Mouse (Mus musculus): ENCODE data around the gene Foxred2. TPM values are rescaled to one million over a fixed set of nuclear protein-coding genes. Genes with fewer than 3 reads are reported as not detected.
A peak's percentile ranks its signal among the peaks of the same experiment; 100 is the strongest.

Gene Foxred2
- total RNA-seq, 2 experiments from 2014 or later: 2.7 TPM

DNA sequence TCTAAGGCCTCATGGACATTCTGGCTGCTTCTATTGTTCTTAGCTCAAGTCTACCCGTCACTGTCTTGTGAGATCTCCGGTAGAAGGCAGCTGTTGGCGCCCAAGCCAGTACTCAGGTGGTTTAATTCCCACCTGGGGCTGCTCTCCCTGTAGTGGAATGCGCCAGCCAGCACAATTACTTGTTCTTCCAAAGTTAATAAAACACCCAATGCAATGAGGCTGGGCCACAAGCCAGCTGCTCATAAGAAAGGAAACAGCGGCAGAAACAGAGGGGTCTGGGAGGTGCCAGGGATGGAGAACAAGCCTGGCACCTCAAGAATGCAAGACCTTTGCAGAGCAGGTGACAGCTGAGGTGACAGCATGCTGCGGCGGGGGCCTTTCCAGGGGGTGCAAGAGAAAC lies 7.5 kb downstream of the Foxred2 start:
- no peak for DNase-seq

DNA sequence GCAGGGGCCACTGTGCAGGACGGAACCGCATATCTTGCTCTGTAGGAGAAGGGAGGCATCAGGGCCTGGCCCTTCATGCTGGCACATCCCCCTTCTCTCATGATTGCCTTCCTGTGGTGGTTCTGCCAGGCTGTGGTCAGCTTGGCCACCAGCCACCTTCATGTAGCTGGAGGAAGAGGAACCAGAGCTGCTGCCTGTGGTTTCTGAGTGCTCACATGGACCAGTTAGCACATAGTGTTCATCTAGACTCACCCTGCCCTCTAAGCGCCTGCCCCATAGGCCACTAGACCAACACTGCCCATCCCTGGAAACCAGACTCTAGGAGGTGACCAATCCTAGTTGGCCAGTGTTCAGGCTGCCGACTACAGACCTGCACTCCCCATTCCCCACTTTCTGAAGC lies 10.8 kb downstream of the Foxred2 start:
- DNase-seq: no peak

DNA sequence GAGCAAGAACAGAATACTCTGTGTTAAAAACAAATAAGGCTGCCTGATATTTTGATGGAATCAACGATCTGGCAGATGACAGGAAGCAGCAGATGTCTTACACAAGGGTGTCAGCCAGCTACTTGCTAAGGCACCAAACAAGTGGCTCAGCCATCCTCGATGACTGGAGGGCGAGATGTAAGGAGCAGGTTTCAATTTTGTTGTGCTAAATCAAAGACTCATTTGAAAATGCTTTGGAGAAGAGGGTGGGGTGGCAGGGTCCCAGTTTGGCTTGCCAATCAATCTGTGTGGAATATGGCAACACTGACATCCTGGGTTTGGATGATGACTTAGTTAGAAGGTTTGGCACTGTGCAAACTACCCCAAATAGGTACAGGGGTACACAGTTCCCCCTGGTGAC lies 15.0 kb downstream of the Foxred2 start:
- no peak for DNase-seq

DNA sequence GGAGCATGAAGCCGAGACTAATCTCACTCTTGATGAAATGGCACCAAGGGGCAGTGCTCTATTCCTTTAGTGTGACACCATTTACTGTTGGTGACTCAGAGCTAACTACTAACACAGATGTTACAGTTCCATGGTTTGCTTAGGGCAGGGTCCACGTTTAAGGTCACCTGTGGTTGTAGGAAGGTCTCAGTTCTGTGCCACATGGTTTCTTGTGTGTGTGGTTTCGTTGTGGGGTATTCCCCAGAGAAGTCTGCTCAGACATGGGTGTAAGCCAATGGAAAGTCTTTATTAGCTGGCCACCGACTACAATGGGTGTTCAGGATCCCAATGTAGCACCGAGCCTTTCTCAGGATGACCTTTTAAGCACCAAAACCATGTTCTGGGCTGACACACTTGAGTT lies 18.0 kb downstream of the Foxred2 start:
- no peak for DNase-seq

DNA sequence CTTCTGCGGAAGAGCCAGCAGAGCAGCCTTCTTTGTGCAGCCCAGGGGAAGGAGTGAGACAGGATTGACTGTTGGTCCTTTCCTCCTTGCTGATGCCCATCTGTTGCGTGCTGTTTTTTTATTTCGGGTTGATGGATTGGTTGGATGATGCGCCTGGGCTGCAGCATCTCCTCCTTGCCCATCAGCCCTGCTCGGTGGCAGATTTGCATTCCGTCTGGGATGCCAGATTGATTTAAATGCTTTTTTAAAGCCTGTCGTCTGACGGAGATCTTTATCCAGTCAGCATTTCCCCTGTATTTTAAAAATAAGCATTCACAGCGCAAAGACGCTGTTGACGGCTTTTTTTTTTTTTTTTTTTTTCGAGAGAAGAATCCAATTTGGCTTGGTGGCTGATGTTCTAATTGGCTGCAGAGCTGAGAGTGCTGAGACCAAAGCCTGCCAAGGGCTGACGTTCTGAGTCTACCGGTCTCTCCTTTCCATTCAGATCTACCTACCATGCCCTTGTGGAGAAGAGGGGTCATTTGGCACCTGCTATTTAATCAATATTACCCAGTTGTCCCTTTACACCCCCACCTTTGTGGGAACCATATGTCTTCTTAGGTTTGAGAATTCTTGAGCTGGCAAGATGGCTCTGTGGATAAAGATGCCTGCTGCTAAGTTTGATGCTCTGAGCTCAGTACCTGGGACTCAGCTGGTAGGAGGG lies 20.7 kb downstream of the Foxred2 start:
- DNase-seq: no peak

DNA sequence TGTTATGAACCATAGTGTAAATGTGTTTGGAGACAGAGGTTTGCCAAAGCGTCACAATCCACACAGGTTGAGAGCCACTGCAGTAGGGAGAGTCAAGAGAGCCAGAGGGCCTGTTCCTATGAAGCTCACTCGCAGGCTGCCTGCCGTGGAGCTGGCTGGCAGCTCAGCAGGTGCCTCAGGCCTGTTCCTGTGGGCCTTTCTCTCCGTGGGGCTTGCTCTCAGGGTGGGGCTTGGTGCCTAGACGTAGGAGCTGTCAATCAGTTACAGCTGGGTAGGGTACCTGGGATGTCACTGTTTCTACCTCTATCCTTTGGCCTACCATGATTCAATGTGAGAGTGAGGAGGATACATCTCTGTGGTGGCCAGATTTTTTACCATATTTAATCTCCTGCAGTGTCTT lies 21.6 kb downstream of the Foxred2 start:
- DNase-seq: no peak

DNA sequence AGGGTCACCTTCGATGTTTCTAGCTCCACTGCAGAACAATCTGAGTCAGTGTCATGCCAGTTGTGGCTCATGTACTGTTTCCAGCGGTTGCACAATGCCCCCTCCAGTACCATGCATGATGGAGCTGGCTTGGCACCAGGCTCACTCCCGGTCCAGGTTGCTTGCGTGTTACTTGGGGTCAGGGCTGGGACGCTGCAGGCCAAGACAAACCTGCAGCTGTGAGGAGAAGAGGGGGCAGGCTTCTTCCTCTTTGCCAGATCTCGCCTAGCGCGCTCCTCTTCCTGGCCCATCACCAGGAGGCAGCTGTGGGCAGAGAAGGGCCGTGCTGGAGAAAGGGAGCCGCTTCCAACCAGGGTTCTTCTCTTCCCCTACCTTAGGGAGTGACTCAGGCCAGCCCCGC lies 22.2 kb downstream of the Foxred2 start:
- peak; percentile 74 for DNase-seq

DNA sequence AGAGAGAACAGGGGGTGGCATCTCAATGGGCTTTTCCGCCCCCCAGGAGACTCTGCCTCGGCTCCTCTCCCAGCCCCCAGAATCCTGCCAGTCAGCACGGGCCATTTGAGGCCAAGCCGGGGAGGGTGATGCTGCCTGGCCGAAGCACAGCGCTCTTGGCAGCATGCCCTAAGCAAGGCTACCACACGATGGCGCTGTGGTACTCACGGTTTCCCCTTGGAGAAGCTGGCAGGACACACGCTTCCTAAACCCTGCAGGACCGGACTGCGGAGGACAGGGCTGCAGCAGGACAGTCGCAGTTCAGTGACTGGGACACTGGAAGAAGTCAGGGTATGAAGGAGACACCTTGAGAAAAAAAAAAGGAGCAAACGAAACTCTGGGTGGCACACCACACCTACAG lies 22.8 kb downstream of the Foxred2 start:
- peak; percentile 100 for DNase-seq

DNA sequence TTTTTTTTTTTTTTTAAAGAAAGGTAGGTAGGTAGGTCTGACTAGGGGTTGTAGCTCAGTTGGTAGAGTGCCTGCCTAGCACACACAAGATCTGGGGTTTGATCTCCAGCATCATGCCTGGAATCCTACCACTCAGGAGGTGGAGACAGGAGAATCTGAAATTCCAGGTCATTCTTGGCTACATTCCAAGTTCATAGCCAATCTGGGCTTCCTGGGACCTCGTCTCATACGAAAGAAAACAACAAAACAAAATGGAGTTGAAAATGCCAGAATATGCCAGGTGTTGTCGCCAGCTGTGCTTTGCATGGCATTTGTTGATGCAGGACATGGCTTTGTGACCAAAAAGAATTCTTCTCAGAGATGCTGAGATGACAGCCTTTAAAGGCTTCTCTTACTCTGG lies 23.3 kb downstream of the Foxred2 start:
- DNase-seq: no peak

DNA sequence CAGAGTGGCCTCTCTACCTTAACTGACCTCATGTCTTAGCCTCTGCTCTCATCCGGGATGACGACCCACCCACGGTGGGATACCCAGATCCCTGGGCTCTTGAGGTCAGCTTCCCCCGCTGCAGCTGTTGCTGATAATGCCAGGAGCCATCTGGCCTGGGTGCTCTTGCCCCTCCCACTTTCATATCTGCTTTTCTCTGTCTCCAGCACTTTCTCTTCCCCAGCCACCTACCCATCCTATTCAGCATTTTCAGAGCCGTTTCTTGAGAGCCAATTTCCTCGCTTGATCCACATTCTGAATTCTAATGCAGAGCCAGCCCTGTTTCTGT lies 24.9 kb downstream of the Foxred2 start:
- DNase-seq: no peak

DNA sequence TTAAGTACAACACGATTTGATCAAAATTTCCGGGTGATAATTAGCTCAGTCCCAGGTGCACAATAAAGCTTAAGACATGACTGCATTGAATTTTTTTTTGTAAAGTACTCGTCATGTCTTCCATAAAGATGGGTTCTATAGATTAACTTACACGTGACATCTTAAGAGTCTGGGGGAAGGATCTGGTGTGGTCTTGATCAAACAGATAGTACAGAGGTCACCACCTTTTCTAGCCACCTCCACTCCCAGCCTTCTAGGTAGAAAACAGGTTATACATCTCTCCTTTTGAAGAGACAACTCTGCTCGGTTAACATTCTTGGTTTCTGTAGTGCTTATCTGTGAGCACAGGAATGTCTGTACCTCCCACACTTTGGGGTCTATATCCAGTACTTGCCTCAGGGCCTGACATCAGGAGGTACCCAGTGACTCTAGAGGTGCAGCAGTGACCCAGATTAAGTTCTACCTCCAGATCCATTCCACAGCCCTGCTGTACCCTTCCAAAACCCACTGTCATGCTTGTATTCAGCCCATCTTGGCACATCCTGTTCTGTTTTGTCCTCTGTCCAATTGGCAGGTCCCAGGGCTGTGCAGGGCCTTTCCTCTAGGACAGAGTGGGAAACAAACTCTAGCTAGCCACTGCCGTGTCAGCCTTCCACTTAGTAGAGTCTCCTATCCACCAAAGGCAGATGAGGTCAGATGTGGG lies 25.4 kb downstream of the Foxred2 start:
- DNase-seq: no peak

DNA sequence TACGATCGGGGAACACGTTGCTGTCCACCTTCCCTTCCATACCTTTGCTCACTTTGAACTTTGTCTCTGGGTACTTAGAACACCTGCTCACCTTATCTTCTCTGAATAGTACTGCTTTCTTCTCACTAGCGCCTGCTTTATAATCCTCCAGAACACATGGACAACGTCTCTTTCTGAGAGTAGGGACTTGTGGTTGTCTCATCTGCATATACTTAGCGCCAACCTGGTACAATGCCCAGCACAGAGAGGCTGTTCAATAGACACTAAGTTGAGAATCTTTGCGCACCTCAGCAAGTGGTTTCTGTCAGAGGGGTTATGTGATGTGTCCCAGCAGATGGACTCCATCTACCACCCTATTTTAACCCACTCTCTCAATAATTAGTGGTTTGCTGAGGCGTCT lies 26.7 kb downstream of the Foxred2 start:
- no peak for DNase-seq

DNA sequence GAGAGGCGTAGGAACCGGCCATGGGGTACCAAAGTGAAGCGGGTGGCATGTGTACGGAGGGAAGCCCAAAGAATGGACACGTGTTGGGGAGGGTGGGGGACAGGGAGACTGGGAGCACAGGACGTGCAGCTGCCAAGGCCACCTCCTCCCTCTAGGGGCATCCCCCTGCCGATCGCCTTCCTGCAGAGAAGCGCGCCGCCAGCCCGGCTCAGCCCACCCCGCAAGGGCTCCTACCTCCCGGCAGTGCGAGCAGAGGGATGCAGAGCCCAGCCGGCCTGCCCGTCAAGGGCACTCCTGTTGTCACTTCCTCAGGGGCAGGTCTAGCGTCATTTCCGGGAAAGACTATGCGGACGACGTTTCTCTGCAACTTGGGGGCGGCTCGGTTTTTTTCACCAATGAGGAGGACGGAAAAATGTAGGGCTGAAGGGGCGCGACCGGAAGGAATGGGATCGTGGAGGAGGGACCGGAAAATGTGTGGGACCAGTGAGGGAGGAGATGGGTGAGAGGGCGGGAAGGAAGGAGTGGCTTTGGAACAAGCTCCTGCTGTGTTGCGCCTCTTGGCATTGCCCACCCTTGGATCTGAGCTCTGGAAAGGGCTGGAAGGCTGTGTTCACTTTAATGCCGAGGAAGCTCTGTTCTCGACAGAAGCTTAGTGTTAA lies 27.7 kb downstream of the Foxred2 start, which contains the start of gene Txn2:
TSS of gene Txn2 (minus strand) at position 334 of the 659 bp plus-strand sequence.
- DNase-seq: peak; percentile 95

DNA sequence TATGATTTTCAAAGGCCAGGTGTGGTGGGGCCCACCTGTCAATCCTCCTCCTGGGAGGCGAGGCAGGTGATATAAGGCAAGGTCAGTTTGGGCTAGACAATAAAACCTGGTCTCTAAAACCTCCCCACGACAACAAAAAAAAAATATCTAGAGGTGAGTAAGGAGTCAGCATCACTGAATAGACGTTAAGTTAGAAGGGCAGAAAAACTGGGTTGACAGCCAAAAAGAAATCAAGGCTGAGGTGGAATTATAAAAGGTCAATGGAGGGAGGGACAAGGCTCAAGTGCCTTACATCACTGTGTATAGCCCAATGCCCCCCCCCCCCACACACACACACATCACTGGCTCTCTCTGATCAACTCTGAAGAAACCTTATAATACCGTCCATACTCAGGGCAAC lies 28.4 kb downstream of the Foxred2 start:
- DNase-seq: peak; percentile 37

DNA sequence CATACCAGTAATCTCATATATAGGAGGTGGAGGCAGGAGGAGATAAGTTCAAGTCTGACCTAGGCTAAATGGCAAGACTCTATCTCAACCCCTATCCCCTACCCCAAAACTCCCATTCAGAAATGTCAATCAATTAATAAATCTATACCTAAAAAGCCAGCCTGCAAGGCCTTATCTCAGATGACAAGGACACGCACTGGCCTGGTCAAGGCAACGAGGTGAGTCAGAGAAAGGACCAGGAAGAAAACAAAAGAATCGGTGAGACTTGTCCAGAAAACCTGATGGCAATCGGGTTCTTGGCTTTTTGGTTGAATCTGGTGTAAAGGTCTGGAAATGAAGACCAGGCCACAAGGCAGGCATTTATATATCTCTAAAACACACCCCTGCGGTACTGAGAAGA lies 29.6 kb downstream of the Foxred2 start:
- peak; percentile 37 for DNase-seq

DNA sequence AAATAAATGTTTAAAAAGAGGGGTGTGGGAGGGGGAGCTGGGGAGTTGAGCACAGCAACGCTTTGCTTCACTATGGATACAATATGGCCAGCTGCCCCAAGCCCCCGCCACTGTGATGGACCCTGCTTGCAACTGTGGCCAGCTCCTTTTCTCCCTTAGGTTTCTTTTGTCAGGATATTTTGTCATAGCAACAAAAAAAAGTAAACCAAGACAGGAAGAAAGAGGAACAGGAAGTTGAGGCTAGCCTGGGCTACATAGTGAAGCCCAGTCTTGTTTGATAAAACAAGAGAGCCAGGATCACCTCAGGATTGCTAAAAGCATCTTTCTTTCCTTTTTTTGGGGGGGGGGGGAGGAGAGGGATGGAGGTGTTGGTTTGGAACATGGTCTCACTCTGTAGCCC lies 31.3 kb downstream of the Foxred2 start:
- no peak for DNase-seq

DNA sequence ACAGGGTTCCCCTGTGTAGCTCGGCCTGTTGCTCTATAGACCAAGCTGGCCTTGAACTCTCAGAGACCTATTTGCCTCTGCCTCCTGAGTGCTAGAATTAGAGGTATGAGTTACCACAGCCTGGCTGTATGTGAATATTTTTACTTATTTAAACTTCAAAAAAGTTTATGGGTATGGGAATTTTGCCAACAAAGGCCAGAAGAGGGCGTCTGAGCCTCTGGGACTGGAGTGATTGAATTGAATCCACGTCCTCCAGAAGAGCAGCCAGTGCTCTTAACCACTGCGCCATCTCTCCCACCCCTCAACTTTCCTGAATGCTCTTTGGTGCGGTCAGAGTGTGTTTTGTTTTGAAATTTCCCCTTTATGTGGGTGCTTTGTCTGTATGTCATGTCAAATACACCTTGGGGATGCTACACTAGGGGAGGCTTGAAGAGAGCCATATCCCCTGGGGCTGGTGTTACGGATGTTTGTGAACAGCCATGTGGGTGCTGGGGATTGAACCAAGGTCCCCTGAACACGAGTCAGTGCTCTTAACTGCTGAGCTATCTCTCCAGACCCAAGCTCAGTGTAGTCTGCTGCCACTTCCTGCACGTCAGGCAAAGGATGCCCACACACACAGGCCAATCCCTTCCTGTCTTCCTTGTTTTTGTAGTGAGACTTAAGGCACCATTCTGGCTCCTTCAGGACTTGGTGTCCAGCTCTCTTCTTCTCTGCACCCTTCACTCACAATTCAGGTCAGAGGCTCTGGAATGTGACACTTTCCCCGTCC lies 33.1 kb downstream of the Foxred2 start:
- DNase-seq: no peak

DNA sequence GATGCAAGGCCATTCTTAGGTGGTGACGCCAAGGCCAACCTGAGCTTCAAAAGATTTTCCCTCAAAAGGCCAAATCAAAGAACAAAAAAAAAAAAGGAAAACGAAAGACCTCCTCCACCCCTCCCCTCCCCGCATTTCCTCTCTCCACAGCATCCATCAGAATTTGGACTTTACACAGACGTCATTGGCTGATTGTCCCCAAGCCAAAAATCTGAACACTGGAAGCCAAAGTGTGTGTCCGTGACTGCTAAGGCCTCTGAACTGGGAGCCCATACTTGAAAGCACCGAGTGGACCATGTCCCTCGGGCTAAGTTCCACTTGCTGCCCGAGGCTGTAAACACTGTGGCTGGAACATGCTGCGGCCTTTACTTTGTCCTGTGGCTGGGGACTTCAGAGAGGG lies 33.8 kb downstream of the Foxred2 start:
- peak; percentile 52 for DNase-seq

DNA sequence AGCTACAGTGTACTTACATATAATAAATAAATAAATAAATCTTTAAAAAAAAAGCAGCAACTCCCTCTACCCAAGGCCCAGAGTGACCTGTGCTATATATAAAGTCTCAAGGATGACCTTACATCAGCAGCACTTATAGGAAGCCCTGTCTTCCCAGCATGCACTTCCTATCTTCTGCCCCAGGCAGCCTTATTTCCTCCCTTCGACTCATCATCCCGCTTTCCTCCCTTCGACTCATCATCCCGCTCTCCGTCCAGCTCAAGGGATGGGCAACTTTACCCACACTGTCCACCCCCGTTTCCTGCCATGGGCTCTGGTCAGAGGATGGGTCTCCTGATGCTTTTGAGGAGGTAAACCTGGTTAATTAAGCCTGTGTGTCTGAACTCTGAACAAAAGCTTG lies 34.9 kb downstream of the Foxred2 start:
- DNase-seq: no peak

DNA sequence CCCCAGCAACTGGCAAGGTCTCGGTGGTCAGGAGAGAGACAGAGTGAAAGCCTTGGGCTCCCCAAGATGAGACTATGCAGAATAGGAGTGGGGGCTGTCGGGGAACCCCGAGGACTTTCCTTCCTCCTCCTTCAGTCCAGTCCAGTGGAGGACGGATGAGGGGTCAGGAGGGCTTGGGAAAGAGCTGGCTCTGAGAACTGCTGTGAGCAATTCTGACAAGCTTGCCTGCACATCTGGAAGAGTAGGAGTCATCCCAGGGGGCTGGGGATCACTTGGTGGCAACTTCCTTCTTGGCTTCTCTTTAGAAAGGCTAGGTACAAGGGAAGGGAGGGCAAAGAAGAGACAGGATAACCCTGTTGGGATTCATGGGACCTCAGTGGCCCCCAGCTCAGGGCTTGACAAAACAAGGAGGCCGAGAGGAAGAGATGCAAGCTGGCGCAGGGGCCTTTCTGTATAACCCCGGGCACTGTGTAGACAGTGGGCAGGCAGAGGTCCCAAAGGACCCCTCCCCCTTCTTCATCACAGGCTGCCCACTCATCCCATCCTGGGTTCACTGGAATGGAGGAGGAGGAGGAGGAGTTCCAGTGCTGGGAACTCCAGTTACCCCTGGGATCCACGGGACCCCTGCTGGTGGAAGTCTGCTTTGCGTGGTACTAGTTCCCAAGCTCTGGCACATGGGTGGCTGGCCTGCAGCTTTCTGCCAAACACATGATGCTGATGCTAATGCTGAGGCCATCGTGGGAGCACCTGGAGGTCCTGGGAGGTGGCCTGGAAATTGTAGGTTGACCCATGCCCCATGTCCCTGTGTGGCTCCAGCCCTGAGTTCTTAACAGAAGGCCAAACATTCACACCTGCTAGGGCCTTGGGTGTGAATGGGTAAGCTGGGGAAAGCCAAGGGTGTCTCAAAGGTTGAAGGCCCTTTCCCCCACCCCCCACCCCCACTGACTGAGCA lies 35.7 kb downstream of the Foxred2 start:
- peak; percentile 56 for DNase-seq

DNA sequence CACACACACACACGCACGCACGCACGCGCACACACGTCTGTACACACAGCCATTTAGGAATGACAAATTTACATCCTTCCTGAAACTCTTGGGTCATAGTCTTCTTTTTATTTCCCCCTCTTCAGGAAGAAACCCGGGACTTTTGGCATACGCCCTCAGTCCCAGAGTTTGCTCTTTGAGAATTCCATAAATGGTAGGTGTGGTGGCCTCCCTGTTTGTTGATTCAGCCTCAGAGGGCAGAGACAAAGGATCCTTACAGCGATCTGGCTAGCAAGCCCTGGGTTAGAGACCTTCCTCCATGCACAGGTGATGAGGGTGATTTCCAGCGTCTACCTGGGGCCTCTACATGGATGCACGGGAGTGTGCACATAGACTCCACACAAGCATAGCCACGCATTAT lies 37.1 kb downstream of the Foxred2 start:
- peak; percentile 2 for DNase-seq

Measured in adrenal gland, postnatal 10 days (tissue).